Mouse (Mus musculus): Measurements from ENCODE around the gene Arpp21.

- TF ChIP-seq CTCF (IDR thresholded peaks at IDR 0.05; ENCODE audit: control insufficient read depth, insufficient read depth, low read length), result no peak
- TF ChIP-seq POLR2A (IDR thresholded peaks at IDR 0.05; ENCODE audit: borderline replicate concordance, control insufficient read depth, low read depth, low read length), result no peak
Observed at GRCm38 (mm10) chr9:112075273-112075672, 160.5 kb downstream of the Arpp21 start.
